Mouse (Mus musculus): ENCODE results near the gene Tmem86a. TPM values are rescaled to one million over a fixed set of nuclear protein-coding genes. Genes with fewer than 3 reads are reported as not detected.

Tmem86a gene
- polyA plus RNA-seq (2017; shearing (Covaris generic)), result 5.8 TPM

DNA sequence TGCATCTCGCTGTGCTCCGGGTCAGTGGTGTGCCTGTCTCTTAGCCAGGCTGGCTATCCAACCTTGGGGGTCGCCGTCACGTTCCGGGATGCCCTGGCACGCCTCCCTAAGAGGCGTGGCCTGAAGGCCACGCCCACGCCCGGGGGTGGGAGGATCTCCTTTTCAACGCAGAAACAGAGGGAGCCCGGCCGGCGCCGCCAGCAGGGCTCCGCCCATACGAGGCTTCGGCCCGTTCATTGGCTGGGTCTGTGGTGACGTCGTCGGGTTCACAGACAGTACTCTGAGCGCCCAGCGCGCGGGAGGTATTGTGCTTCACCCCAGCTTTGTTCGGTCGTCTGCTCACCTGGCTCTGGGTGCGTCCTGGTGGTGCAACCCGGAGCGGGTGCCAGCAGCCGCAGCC lies at the start of gene Tmem86a:
Gene Tmem86a, plus strand, starts transcription at position 236 of the 400 bp plus-strand sequence.

DNA sequence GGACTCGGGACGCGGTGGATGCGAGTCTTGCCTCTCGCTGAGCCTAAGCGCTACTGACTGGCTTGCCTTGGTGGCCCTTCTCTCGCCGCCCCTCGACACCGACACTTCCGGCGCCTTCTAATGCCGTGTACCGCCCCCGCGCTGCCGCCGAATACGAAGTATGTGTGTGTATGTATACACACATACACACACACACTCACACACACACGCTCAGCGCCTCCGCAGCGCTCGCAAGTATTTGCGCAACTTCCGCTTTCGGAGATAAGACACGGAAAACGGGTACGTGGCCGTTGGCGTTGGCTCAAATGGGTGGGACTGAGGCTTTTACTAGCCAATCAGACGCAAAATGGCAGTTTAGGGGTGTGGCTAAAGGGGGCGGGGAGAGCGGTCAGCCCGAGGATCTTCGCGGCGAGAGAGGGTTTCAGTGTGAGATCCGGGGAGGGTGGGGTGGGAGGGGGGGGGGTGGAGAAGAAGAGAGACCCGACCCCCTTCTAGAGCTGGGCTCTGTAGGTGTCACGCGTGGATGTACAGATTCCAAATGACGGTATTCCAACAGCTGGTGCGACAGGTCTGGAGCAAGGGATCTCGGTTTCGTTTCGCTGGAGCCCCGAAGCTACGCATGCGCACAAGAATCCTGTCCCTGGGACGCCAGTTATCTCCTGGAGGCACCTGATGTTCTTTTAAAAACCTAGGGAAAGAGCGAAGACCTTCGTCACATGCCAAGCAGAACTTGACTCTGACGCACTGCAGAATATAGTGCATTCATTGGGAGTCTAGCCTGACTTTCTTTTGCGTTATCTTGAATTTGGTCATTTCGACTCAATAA lies 42.0 kb upstream of the Tmem86a start, which contains the start of gene Spty2d1:
Gene Spty2d1, minus strand, starts transcription at position 244 of the 826 bp plus-strand sequence.

Other genes with a start within 250 kb of the Tmem86a start
- 1,357 TPM for gene Ldha, start 209.1 kb upstream of the Tmem86a start, polyA plus RNA-seq (2017; shearing (Covaris generic))
- not detected for gene Ldhc, start 189.4 kb upstream of the Tmem86a start, polyA plus RNA-seq (2017; shearing (Covaris generic))
- 133 TPM for gene Tsg101, start 130.6 kb upstream of the Tmem86a start, polyA plus RNA-seq (2017; shearing (Covaris generic))
- 9.3 TPM for gene Uevld, start 92.1 kb upstream of the Tmem86a start, polyA plus RNA-seq (2017; shearing (Covaris generic))
- not detected for gene Gm9999, start 67.0 kb upstream of the Tmem86a start, polyA plus RNA-seq (2017; shearing (Covaris generic))
- 52.0 TPM for gene Spty2d1, start 42.2 kb upstream of the Tmem86a start, polyA plus RNA-seq (2017; shearing (Covaris generic))
- gene Ptpn5, start 83.1 kb downstream of the Tmem86a start, polyA plus RNA-seq (2017; shearing (Covaris generic)), result 16.9 TPM
- not detected for gene Mrgpra6, start 154.3 kb downstream of the Tmem86a start, polyA plus RNA-seq (2017; shearing (Covaris generic))
- not detected for gene Mrgpra9, start 202.2 kb downstream of the Tmem86a start, polyA plus RNA-seq (2017; shearing (Covaris generic))

Measured in activated CD4-positive, CD25-positive, alpha-beta regulatory T cell, adult 9 weeks (primary cell).